Mouse (Mus musculus): ENCODE measurements at regions not wholly inside any gene's neighbourhood (a gene's known extent, or its start where the extent isn't known, plus 50 kb on each side); places are given as distances from the start of the nearest gene placed in this dataset.
"Not testable (repeated sequence)": the region's sequence is repeated elsewhere in the genome, so short reads cannot be mapped to it uniquely, and the experiment has no call there.

GRCm38 (mm10) chr13:115911524-115912459, 397.7 kb downstream of the Isl1 start:
- no peak for DNase-seq (ENCODE audit: low read depth, low spot score)

- DNase-seq (ENCODE audit: low read depth, low spot score), result no peak
Measured at GRCm38 (mm10) chr13:115910866-115911449, 398.5 kb downstream of the Isl1 start.

DNA sequence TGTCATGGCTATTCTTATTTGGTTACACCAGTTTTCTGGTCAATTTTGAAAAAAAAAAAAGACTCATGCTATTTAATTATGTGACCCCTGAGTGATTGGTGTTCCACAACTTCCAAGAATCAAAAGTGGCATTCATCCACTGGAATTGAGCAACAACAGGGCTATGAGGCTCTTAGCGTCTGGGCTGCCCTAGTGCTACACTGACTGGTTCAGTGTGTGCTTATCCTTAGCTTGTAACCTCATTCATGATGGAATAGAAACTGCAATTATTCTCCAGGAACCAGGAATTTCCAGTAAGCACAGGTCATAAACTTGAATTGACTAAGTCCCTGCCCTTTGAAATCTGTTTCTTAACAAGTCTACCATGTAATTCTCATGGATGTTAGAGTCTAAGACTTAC, 428.9 kb downstream of the Isl1 start:
- no peak for DNase-seq (ENCODE audit: low read depth, low spot score)

GRCm38 (mm10) chr13:115860480-115860879, 449.0 kb downstream of the Isl1 start:
- no peak for DNase-seq (ENCODE audit: low read depth, low spot score)

GRCm38 (mm10) chr13:115856632-115857031, 452.9 kb downstream of the Isl1 start:
- DNase-seq (ENCODE audit: low read depth, low spot score), result no peak

DNA sequence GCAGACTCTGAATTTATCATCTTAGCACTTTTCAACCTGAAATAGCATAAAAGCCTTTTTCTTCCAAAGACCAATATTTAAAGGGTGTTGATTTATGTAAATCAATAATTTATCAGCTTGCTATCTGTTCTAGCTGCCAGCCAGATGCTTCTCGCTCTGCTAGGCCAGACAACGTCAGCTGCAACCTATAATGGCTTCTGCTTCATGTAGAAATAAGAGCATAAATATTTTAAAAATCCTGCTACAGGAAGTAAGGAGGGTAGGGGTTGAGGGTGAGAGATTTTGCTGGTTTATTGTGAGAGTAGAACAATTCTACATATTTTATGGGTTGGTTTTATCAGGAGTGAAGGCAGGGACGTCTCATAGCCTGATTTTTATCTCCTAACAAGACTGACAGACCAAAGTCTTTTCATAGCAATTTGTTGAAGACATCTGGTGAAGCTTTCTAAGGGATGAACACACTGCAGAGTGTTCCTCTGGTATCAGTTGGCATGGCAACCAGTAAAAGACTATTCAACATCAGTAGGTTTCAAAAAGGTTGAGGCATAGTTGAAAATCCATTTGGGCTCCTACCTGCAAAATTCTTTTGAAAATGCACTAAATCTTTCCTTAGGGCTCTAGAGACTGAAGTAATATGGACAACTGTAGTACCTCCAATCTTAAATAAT, 456.7 kb downstream of the Isl1 start:
- DNase-seq (ENCODE audit: low read depth, low spot score), result peak; percentile 33

- no peak for DNase-seq (ENCODE audit: low read depth, low spot score)
Measured at GRCm38 (mm10) chr13:115843121-115843520, 466.4 kb downstream of the Isl1 start.

DNA sequence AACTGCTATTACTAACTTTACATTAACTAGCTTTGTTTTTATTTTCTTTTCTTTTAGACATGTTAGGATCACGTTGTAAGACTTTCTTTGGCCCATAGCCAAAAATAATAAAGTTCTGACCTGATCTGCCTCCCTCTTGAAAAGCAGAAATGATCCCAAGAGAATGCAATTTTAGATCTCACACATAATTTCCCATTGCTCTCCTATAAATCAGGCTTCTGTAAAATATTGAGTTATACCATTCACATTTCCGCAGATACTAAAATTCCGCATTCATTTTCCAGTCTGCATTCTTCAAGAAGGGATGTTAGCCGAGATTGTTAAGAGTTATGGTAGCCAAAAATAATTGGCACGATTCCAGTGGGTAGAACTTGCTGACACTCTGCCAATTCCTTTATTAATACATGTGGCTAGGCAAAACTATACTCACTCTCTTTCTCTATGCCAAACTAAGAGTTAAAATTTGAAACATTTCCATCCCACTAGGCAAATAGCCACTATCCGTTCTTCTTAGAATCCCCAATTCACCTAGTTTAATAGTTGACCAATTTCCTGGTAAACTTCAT, 473.2 kb downstream of the Isl1 start:
- no peak for DNase-seq (ENCODE audit: low read depth, low spot score)

DNA sequence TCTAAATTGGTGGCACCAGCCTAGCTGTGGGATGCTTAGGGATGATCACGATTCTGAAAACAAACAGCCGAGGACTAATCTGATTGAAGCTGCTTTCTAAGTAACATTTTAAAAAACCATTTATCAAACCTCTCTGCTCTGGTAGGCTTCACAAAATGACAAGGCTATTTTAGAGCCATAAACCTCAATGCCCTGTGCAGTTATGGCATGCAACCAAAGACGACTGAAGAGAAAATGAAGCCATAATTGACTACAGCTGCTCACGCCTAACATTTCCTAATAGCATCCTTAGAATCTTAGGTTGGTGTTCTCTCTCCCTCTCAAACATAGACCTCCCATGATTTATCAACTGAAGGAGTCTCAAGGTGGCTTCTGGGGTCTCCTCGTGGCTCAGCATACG, 484.3 kb downstream of the Isl1 start:
- DNase-seq (ENCODE audit: low read depth, low spot score), result no peak

- DNase-seq (ENCODE audit: low read depth, low spot score), result no peak
Measured at GRCm38 (mm10) chr13:115822527-115822926, 487.0 kb downstream of the Isl1 start.

- no peak for DNase-seq (ENCODE audit: low read depth, low spot score)
Measured at GRCm38 (mm10) chr13:115814211-115814610, 495.3 kb downstream of the Isl1 start.

- DNase-seq (ENCODE audit: low read depth, low spot score), result no peak
Measured at GRCm38 (mm10) chr13:115799294-115799693, 510.2 kb downstream of the Isl1 start.

DNA sequence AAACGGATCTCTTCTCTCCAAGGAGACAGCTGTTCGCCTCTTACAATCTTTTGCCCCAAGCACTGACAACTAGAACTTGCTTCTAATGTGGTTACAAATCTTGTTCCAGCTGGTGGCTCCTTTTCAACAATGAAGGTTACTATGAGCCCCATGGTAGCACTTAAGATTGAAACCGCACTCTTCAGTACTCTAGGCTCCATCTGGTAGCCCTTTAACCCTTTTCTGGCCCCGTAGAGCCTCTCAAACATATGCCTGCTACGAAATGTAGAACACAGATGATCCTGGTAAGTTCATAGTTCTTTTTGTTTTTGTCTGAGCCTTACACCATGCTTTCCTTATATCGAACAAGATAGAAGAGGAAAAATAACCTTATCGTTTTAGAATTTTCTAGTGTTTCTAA, 558.2 kb downstream of the Isl1 start:
- no peak for DNase-seq (ENCODE audit: low read depth, low spot score)

DNA sequence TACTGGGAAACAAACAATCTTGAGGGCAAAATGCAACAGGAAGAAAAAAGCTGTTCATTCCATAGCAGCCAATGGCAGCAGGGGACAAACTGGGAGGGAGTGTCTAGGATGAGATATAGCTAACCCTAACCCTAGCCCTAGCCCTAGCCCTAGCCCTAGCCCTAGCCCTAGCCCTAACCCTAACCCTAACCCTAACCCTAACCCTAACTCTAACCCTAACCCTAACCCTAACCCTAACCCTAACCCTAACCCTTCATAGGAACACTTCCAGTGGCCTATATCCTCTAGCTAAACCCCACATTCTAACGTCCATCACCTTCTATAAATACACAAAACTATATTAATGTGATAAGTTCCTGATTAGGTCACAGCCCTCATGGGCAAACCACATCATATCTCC, 567.4 kb downstream of the Isl1 start:
- DNase-seq (ENCODE audit: low read depth, low spot score), result not testable (repeated sequence)

DNA sequence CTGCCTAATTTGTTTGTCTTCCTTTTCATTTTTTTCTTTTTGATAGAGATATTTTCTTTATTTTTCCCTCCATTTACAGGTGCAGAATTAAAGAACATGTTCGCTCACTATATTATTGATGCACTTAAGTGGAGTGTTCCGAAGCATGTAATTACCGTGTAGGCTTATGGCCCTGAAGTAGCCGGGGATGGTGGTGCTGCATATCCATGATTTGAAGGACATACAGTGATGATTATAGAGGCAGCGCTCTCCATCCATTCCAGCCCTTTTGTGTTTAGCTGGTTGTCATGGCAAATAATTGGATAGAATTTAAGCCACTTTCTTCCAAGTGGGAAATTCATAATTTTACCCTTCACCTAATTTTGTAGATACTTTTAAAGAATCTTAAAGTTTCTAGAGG, 581.5 kb downstream of the Isl1 start:
- no peak for DNase-seq (ENCODE audit: low read depth, low spot score)

DNA sequence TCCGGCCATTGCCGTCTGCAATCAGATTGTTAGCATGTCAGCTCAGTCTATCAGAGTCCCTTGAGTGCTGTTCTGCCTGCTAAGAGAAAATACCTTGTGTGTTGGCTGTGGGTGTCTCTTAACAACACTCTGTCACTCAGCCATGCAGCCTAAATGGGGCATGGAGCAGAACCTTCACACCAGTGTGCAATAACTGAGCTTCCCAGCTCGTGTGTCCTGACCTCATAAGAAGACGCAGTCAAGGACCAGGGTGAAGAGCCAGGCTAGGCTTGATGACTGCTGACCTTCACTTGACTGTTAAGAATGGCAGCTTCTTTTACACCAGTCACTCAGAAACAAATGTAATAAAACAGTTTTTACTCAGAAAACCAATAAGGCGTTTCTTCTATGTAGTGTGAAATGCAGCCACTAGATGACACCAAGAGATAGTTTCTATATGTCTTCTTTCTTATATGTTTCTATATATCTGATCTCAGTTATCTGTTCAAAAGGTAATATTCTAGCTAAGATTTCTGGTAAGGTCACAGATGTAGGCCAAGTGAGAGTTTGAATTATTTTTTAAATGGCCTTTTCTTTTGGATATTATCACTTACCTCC, 584.0 kb downstream of the Isl1 start:
- DNase-seq (ENCODE audit: low read depth, low spot score), result peak; percentile 4

DNA sequence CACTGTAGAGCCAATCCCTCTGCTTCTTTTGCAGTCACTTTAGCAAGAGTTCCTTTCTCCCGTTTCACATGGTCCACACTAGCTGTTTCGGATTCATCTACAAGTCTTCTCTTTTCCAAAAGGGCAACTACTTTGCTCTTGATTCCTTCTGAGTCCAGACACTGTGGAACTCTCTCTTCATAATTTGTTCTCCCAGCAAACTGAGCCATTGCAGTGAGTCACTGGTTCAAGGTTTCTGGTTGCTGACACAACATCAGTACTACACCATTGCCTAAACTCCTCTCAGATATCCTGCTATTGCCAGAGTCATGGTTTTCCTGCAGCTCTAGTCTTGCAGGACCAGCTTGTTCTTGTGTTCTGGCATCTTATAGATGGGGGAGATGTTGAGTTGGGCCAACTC, 590.2 kb downstream of the Isl1 start:
- no peak for DNase-seq (ENCODE audit: low read depth, low spot score)

DNA sequence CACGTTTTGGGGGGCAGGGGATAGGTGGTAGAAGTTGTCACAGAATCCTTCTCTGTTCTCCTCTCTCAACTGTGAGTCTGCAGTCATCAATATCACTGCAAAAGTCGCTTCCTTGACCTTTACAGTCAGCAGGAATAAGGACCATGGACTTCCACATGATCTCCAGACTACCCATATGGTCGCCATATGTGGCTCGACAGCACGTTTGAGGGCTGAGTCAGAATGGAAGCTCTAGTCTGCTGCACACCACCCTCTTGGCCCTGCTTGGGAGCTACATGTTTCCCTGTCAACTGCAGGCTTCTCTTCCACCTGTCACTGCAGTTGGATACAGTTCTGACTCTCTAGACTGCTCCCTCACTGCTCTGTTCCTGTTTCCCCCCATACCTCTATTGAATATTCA, 590.6 kb downstream of the Isl1 start:
- no peak for DNase-seq (ENCODE audit: low read depth, low spot score)

GRCm38 (mm10) chr13:115696197-115696596, 594.4 kb upstream of the Itga1 start:
- no peak for DNase-seq (ENCODE audit: low read depth, low spot score)

DNA sequence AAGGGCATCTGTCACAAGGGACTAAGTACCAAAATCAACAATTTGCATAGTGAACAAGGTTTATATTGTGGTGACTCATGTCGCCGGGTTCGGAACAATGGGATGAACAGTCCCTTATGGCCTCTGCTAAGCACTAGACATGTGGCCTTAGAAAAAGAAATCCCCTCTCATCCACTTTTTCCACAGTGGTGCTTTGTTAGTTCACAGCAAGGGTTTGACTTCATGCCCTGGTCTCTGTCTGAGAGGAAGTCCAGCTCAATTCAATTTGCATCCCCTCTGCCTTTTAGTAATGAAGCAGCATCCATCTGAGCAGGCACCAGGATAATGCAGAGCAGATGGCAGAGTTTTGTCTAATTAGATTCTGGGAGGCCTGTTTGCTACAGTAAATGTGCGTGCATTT, 585.7 kb upstream of the Itga1 start:
- DNase-seq (ENCODE audit: low read depth, low spot score), result peak; percentile 7

DNA sequence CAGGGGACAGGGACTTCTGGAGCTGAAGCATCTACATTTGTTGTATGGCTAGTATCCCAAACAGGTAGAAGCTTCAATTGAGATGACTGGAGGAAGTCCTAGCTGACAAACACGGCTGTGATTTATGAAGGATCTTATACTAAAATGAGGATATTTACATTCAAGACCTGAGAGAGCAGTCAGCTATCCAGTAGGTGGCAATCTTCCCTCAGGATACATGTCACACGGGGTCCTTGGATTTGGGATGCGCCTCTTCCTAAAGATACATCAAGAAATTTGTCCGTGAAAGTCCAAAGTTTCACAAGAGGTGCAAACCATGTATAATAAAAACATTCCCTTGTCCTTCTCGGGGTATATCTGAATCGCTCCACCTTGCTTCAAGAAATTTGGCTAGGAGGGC, 577.8 kb upstream of the Itga1 start:
- peak; percentile 34 for DNase-seq (ENCODE audit: low read depth, low spot score)

DNA sequence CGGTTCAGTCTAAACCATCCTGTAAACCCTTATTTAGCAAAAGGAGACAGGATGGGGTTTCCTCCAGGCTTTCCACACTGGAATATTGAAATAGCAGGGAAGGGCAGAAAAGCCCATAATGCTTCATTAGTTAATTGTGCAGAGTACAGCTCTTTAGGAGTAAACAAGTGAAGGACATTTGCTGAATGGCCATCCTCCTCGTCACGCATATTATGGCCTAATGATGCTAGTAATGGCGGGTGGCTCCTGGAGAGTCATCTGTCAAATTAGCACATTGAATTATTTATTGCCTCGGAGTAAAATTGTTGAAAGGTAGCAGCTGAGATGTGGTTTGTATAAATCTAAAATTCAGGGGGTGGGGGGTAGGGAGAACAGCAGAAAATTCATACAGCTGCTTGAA, 575.1 kb upstream of the Itga1 start:
- no peak for DNase-seq (ENCODE audit: low read depth, low spot score)

All from brain, adult 2 months (tissue).